Mouse (Mus musculus) lung, postnatal 0 days (tissue): ENCODE results near the gene Gm28372.

Source experiments
- CTCF ChIP-seq: IDR thresholded peaks from 2 replicates; pipeline ENCODE4 v1.5.1; 2016; ENCODE audit warnings: antibody characterized with exemption, mild to moderate bottlenecking
- EP300 ChIP-seq: IDR thresholded peaks from 2 replicates; pipeline ENCODE4 v1.6.1; 2016; ENCODE audit warnings: antibody characterized with exemption, mild to moderate bottlenecking, control low read depth

- TF ChIP-seq CTCF: no peak
- TF ChIP-seq EP300: no peak
Observed at GRCm38 (mm10) chr2:130412775-130413174, 7.7 kb downstream of the Gm28372 start.
